ENCODE assay signal across 15 mouse cellular contexts in the genomic region with DNA sequence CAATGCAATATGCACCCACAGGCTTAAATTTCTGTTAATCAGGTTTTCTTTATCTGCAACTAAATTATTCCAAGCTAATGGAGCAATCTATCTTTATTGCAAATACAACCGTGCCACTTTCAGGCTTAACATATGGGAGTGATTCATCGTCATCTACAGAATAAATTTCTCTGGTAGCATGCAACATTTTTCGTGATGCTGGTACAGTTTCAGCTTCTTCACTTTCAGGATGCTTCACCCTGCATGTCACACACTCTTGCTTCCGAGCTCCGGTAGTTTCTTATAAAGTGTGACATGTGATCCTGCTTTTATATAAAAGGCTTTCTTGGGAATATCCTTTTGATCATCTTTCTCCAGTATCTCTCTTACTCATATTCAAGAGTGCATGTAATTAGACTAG.
DNase-seq lines count a peak whose midpoint lies in the region; ATAC-seq and TF ChIP-seq lines count a peak whose summit lies in the region.
"Had no signal": no experiment of that assay in that cellular context is flagged by ENCODE, and none has a peak within 500 bp of the region (broad histone marks: within the 10 kb centered on the region; RNA-seq: fewer than 3 reads in every experiment).

No protein-coding gene starts in this region.

- no peak for DNase-seq in frontal cortex, postnatal 14 days (ENCODE audit: low spot score in 2 of 2)
- peak; percentile 44 for DNase-seq in brain, adult 2 months (ENCODE audit: low read depth, low spot score)
- peak; percentile 5 for DNase-seq in brain, embryonic 14.5 days (ENCODE audit: low read depth)
- no peak for DNase-seq in kidney, postnatal 14 days
- DNase-seq: adrenal gland, adult 2 months; adrenal gland, postnatal 25 days; cerebellum, adult 11 months; cerebellum, adult 18-20 months; cerebellum, adult 8-10 months; cerebellum, adult 9-11 months; cerebellum, postnatal 14 days; cerebellum, postnatal 36 days had no signal

- TF ChIP-seq POLR2A in brain, embryonic 14.5 days (IDR thresholded peaks at IDR 0.05; ENCODE audit: borderline replicate concordance, extremely low read depth, insufficient read depth, insufficient read length, poor library complexity, severe bottlenecking), result no peak

- ATAC-seq in frontal cortex, adult (ENCODE audit: low TSS enrichment), result peak; percentile 90
- ATAC-seq: forebrain, embryonic 14.5 days; forebrain, embryonic 16.5 days had no signal

- no peak for TF ChIP-seq CTCF in brain, embryonic 14.5 days (IDR thresholded peaks at IDR 0.05; ENCODE audit: borderline replicate concordance, extremely low read depth, insufficient read depth, insufficient read length)

Comparison
In these comparisons a context has a peak if more than half of its experiments do, and no peak if none do; other contexts are left out.
1. DNase-seq: peak in brain, adult 2 months (single experiment) and brain, embryonic 14.5 days (single experiment); none in frontal cortex, postnatal 14 days (0 of 2) and kidney, postnatal 14 days (single experiment).